Mouse (Mus musculus): Measurements from ENCODE around the gene Ets2. TPM values are rescaled to one million over a fixed set of nuclear protein-coding genes. Genes with fewer than 3 reads are reported as not detected.

The Ets2 gene
- polyA plus RNA-seq, 1 experiment from 2014 or later, result 74.7 TPM

DNA sequence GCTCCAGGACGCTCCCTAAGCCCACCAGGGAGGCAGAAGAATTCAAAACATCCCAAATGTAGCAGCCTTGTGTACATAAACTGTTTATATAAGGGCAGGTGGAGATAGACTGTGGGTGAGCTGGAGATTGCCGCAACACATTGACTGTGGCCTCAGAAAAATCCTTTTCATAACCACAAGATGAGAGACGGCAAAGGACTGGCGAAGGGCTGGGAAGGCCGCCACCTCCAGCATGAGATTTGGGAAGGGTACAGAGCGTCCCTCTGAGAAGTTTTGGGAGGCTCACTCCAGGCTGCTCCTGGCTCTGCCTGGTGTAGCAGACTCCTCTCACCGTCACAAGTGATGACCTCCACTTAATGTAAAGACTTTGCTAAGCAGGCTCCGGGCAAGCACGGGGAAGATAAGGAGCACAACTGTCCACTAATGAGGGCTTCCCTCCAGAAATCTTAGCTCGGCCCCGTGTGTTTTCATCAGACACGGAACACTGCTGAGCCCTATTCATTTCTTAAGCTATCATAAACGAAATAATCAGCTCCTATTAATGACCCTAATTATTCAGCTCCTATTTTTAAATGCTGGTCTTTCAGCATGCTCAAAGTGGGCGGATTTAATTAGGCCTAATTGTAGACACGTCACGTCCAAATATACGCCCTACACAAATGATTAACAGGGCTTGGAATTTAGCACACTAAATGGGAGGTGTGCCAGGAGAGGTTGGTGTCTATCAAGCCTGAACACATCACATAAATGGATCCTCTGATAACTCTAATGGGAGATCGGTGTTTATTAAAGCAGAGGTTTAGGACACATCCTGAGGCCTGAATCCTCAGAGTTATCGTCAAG lies 33.5 kb upstream of the Ets2 start:
- no peak for ATAC-seq (ENCODE audit: insufficient number of reproducible peaks, insufficient read depth, low FRiP score, low TSS enrichment, low read depth)
- Histone ChIP-seq H3K4me2 (no peak overlapping the region), H3K4me3 (no peak overlapping the region), H3K27me3 (no peaks in the 10 kb centered on the region), H3K4me1 (peaks cover 34% of the 10 kb centered on the region), H3K36me3 (no peaks in the 10 kb centered on the region), H3K9ac (peak overlapping the region; percentile 44; the same call in 1 of the 2 replicates), H3K9me3 (no peaks in the 10 kb centered on the region), H3K27ac (no peak overlapping the region; the same call in 1 of the 2 replicates)
- 56% methylated on average over 19 of the region's 19 CpGs for WGBS

DNA sequence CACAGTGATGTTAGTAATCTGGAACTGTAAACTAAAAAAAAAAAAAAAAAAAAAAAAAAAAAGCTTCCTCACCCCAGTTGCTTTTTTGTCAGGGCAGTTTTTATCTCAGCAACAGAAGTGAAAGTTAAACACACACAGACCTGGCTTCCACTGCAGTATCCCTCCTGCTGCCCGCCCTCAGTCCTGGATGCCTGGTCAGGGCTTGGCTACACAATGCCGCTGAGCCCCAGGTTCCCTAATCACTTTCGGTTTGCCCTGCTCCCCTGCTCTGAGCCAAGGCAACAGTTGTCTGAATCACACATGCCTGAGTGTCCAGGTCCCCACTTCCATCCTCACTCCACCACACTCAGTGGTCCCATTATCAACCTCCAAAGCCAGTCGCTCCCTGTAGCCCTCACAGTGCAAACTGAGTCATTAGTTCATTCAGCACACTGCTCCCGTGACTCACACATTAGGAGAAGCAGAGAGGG lies 27.4 kb upstream of the Ets2 start:
- Histone ChIP-seq H3K27ac (peak overlapping the region; percentile 70), H3K4me3 (no peak overlapping the region), H3K4me2 (peak overlapping the region; percentile 33), H3K9ac (no peak overlapping the region), H3K36me3 (no peaks in the 10 kb centered on the region), H3K9me3 (no peaks in the 10 kb centered on the region), H3K27me3 (no peaks in the 10 kb centered on the region), H3K4me1 (peaks cover 17% of the 10 kb centered on the region)
- ATAC-seq (ENCODE audit: insufficient number of reproducible peaks, insufficient read depth, low FRiP score, low TSS enrichment, low read depth), result no peak
- WGBS, result 26% methylated on average over 5 of the region's 5 CpGs

GRCm38 (mm10) chr16:95675212-95675611 lies 26.7 kb upstream of the Ets2 start:
- Histone ChIP-seq H3K4me2 (no peak overlapping the region), H3K4me3 (no peak overlapping the region), H3K9ac (no peak overlapping the region), H3K9me3 (no peaks in the 10 kb centered on the region), H3K4me1 (peaks cover 17% of the 10 kb centered on the region), H3K36me3 (no peaks in the 10 kb centered on the region), H3K27ac (peak overlapping the region; percentile 22; the same call in 1 of the 2 replicates), H3K27me3 (no peaks in the 10 kb centered on the region)
- WGBS, result 46% methylated on average over 11 of the region's 11 CpGs
- ATAC-seq (ENCODE audit: insufficient number of reproducible peaks, insufficient read depth, low FRiP score, low TSS enrichment, low read depth), result no peak

GRCm38 (mm10) chr16:95676668-95677067 lies 25.2 kb upstream of the Ets2 start:
- no peaks in the 10 kb centered on the region for H3K9me3 ChIP-seq
- H3K4me3 ChIP-seq, result no peak overlapping the region
- 69% methylated on average over 3 of the region's 3 CpGs for WGBS
- ATAC-seq (ENCODE audit: insufficient number of reproducible peaks, insufficient read depth, low FRiP score, low TSS enrichment, low read depth), result no peak
- peaks cover 17% of the 10 kb centered on the region for H3K4me1 ChIP-seq
- H3K27ac ChIP-seq, result no peak overlapping the region
- H3K27me3 ChIP-seq, result no peaks in the 10 kb centered on the region
- no peaks in the 10 kb centered on the region for H3K36me3 ChIP-seq
- no peak overlapping the region for H3K4me2 ChIP-seq
- H3K9ac ChIP-seq, result no peak overlapping the region

- no peak overlapping the region for H3K9ac ChIP-seq
- WGBS, result 90% methylated on average over 6 of the region's 6 CpGs
- no peaks in the 10 kb centered on the region for H3K27me3 ChIP-seq
- H3K4me1 ChIP-seq, result 0 out of 2 replicates have a peak, but pooled peaks cover 4% of the 10 kb centered on the region
- H3K4me3 ChIP-seq, result no peak overlapping the region
- no peak for ATAC-seq (ENCODE audit: insufficient number of reproducible peaks, insufficient read depth, low FRiP score, low TSS enrichment, low read depth)
- H3K36me3 ChIP-seq, result no peaks in the 10 kb centered on the region
- no peaks in the 10 kb centered on the region for H3K9me3 ChIP-seq
- H3K4me2 ChIP-seq, result no peak overlapping the region
- H3K27ac ChIP-seq, result no peak overlapping the region
Observed at GRCm38 (mm10) chr16:95682431-95682892, 19.4 kb upstream of the Ets2 start.

DNA sequence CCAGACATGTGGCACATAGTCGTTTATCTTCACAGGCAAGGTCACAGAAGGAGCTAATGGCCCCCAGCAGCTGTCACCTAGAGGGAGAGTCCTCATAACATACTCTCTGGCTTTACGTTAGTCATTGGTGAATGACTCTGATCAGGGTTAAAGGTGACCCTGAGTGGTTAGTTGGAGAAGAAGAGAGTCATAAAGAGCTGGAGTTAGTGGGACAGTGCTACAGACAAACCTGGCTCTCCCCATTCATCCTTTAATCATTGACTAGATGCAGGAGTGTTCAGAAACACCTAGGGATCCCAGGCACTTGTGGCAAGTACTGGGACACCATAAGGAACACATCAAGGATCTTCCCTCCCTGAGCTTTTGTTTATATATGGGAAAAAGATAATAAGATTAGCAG lies 16.1 kb upstream of the Ets2 start:
- Histone ChIP-seq H3K4me3 (no peak overlapping the region), H3K4me1 (0 out of 2 replicates have a peak, but pooled peaks cover 4% of the 10 kb centered on the region), H3K4me2 (no peak overlapping the region), H3K27me3 (no peaks in the 10 kb centered on the region), H3K27ac (no peak overlapping the region), H3K36me3 (no peaks in the 10 kb centered on the region), H3K9me3 (no peaks in the 10 kb centered on the region), H3K9ac (no peak overlapping the region)
- WGBS, result 50% methylated on average over 2 of the region's 2 CpGs
- no peak for ATAC-seq (ENCODE audit: insufficient number of reproducible peaks, insufficient read depth, low FRiP score, low TSS enrichment, low read depth)

- no peak for ATAC-seq (ENCODE audit: insufficient number of reproducible peaks, insufficient read depth, low FRiP score, low TSS enrichment, low read depth)
- Histone ChIP-seq H3K27me3 (no peaks in the 10 kb centered on the region), H3K9ac (no peak overlapping the region), H3K4me3 (no peak overlapping the region), H3K9me3 (no peaks in the 10 kb centered on the region), H3K36me3 (no peaks in the 10 kb centered on the region), H3K4me2 (no peak overlapping the region), H3K27ac (no peak overlapping the region), H3K4me1 (0 out of 2 replicates have a peak, but pooled peaks cover 4% of the 10 kb centered on the region)
- 69% methylated on average over 6 of the region's 6 CpGs for WGBS
Observed at GRCm38 (mm10) chr16:95686246-95686645, 15.6 kb upstream of the Ets2 start.

DNA sequence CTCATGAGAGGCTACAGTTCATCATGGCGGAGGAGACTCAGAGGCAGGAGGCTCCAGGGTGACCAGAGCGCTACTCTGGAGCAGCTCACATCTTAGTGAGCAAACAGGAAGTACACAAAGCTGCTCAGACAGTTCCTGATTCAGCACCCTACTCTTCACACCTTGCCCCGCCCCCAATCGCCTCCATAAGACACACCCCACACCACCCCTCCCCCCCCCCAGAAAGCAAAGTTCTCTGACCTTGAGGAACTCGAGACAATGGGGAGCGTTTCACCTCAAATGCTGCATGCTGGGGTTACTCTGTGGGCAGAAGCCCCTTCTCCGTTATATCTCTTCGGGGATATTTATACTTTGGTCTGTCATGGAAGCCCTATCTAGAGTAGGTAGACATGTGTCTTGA lies 15.0 kb upstream of the Ets2 start:
- WGBS, result 92% methylated on average over 8 of the region's 8 CpGs
- no peaks in the 10 kb centered on the region for H3K27me3 ChIP-seq
- H3K4me1 ChIP-seq, result 0 out of 2 replicates have a peak, but pooled peaks cover 4% of the 10 kb centered on the region
- H3K36me3 ChIP-seq, result no peaks in the 10 kb centered on the region
- H3K4me2 ChIP-seq, result no peak overlapping the region
- no peaks in the 10 kb centered on the region for H3K9me3 ChIP-seq
- ATAC-seq (ENCODE audit: insufficient number of reproducible peaks, insufficient read depth, low FRiP score, low TSS enrichment, low read depth), result no peak
- no peak overlapping the region for H3K9ac ChIP-seq
- H3K4me3 ChIP-seq, result no peak overlapping the region
- H3K27ac ChIP-seq, result no peak overlapping the region

DNA sequence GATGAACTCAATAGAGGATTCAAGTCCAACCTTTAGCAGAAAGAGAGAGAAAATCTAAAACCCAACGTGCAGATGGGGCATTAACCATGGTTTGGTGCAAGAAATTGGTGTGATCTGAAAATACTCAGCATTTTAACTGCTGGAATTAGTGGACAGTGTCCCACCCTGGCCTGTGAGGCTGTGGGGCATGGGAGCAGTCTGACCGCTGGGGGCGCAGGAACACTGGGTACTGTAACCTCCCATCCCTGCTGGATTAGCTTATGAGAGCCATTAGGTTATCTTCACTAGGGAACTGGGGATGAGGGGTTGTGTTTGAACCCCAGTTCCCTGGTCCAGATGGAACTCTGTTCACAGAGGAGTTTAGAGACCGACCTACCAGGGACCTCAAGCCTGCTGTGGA lies 13.9 kb upstream of the Ets2 start:
- no peak for ATAC-seq (ENCODE audit: insufficient number of reproducible peaks, insufficient read depth, low FRiP score, low TSS enrichment, low read depth)
- 84% methylated on average over 4 of the region's 4 CpGs for WGBS
- Histone ChIP-seq H3K4me1 (0 out of 2 replicates have a peak, but pooled peaks cover 4% of the 10 kb centered on the region), H3K36me3 (no peaks in the 10 kb centered on the region), H3K27ac (no peak overlapping the region), H3K4me2 (no peak overlapping the region), H3K27me3 (no peaks in the 10 kb centered on the region), H3K4me3 (no peak overlapping the region), H3K9me3 (no peaks in the 10 kb centered on the region), H3K9ac (no peak overlapping the region)

- no peak overlapping the region for H3K4me3 ChIP-seq
- no peaks in the 10 kb centered on the region for H3K9me3 ChIP-seq
- ATAC-seq (ENCODE audit: insufficient number of reproducible peaks, insufficient read depth, low FRiP score, low TSS enrichment, low read depth), result no peak
- WGBS, result 46% methylated on average over 6 of the region's 6 CpGs
- peaks cover 8% of the 10 kb centered on the region for H3K4me1 ChIP-seq
- no peaks in the 10 kb centered on the region for H3K36me3 ChIP-seq
- no peak overlapping the region for H3K4me2 ChIP-seq
- H3K9ac ChIP-seq, result no peak overlapping the region
- no peak overlapping the region for H3K27ac ChIP-seq
- no peaks in the 10 kb centered on the region for H3K27me3 ChIP-seq
Observed at GRCm38 (mm10) chr16:95696599-95696998, 5.3 kb upstream of the Ets2 start.

- H3K4me1 ChIP-seq, result peaks cover 20% of the 10 kb centered on the region
- no peak overlapping the region for H3K9ac ChIP-seq
- no peak overlapping the region for H3K27ac ChIP-seq
- no peaks in the 10 kb centered on the region for H3K9me3 ChIP-seq
- whole genome bisulfite sequencing, result 61% methylated on average over 3 of the region's 3 CpGs
- ATAC-seq (ENCODE audit: insufficient number of reproducible peaks, insufficient read depth, low FRiP score, low TSS enrichment, low read depth), result no peak
- H3K4me2 ChIP-seq, result no peak overlapping the region
- H3K27me3 ChIP-seq, result no peaks in the 10 kb centered on the region
- H3K4me3 ChIP-seq, result no peak overlapping the region
- H3K36me3 ChIP-seq, result 0 out of 2 replicates have a peak, but pooled peaks cover 3% of the 10 kb centered on the region
Observed at GRCm38 (mm10) chr16:95699721-95700120, 2.2 kb upstream of the Ets2 start.

DNA sequence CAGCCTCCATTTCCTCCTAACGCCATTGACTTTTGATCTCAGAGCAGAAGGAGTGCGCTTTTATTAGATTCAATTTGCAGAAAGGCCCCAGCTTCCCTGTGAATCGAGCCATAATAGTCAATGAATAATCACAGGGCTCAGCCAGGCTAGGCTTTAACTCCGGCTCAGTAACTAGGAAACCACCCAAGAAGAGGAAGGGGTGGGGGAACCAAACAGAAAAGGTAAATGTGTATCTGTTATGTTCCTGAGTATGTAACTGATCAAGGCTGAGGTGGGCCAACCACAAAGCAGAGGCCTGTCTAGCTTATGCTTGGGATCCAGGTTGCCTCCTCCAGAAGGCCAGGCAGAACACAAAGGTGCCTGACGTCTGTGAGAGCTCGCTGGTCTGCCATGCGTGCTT lies 1.7 kb upstream of the Ets2 start:
- Histone ChIP-seq H3K36me3 (0 out of 2 replicates have a peak, but pooled peaks cover 3% of the 10 kb centered on the region), H3K9me3 (no peaks in the 10 kb centered on the region), H3K9ac (no peak overlapping the region), H3K4me3 (no peak overlapping the region), H3K27me3 (no peaks in the 10 kb centered on the region), H3K4me2 (no peak overlapping the region), H3K27ac (no peak overlapping the region), H3K4me1 (peaks cover 24% of the 10 kb centered on the region)
- ATAC-seq (ENCODE audit: insufficient number of reproducible peaks, insufficient read depth, low FRiP score, low TSS enrichment, low read depth), result no peak
- 66% methylated on average over 7 of the region's 7 CpGs for WGBS
